Mouse (Mus musculus): ENCODE measurements at regions not wholly inside any gene's neighbourhood (a gene's known extent, or its start where the extent isn't known, plus 50 kb on each side); places are given as distances from the start of the nearest gene placed in this dataset.

- Histone ChIP-seq H3K9ac (ENCODE audit: insufficient read depth, low read depth) (no peak overlapping the region), H3K27me3 (replicated peaks) (no peaks in the 10 kb centered on the region), H3K4me2 (ENCODE audit: insufficient read depth, low read depth, poor library complexity, severe bottlenecking) (no peak overlapping the region), H3K79me2 (replicated peaks; ENCODE audit: control insufficient read depth, extremely low read depth, insufficient read depth, poor library complexity, severe bottlenecking) (no peaks in the 10 kb centered on the region), H3K9me3 (replicated peaks; ENCODE audit: low read length) (no peaks in the 10 kb centered on the region), H3K27ac (ENCODE audit: insufficient read depth, low read depth) (no peak overlapping the region), H3K36me3 (replicated peaks in 1 of 2; ENCODE audit: control insufficient read depth in 1 of 2, insufficient read depth in 1 of 2, low read length in 1 of 2) (no peaks in the 10 kb centered on the region), H3K4me3 (replicated peaks in 1 of 3; ENCODE audit: low read depth in 2 of 3, low read length in 2 of 3, poor library complexity in 1 of 3) (no peak overlapping the region), H3K4me1 (ENCODE audit: control insufficient read depth in 1 of 2, insufficient read depth in 2 of 2) (no peaks in the 10 kb centered on the region)
- dilution Hi-C loops (cut with MboI; ENCODE audit: extremely low pct_ligation_motif_present, extremely low pct_unique_long_range_greater_than_20kb, low sequenced_read_pairs) (no loop called here), in situ Hi-C loops (cut with MboI; ENCODE audit: low pct_ligation_motif_present, low pct_unique_long_range_greater_than_20kb, low sequenced_read_pairs) (no loop called here)
- TF ChIP-seq SMC3 (IDR thresholded peaks at IDR 0.05; ENCODE audit: low read depth, low read length) (no peak), USF1 (IDR thresholded peaks at IDR 0.05; ENCODE audit: low read depth, low read length) (no peak), CHD2 (IDR thresholded peaks at IDR 0.05; ENCODE audit: low read length) (no peak), MAX (IDR thresholded peaks at IDR 0.05; ENCODE audit: low read length) (no peak), RAD21 (IDR thresholded peaks at IDR 0.05; ENCODE audit: low read depth, low read length) (no peak), ZNF384 (IDR thresholded peaks at IDR 0.05; ENCODE audit: low read depth, low read length) (no peak), MYC (IDR thresholded peaks at IDR 0.05; ENCODE audit: low read depth, low read length) (no peak), KAT2A (IDR thresholded peaks at IDR 0.05; ENCODE audit: insufficient replicate concordance, low read length) (no peak), ETS1 (conservative IDR thresholded peaks at IDR 0.05; ENCODE audit: low read depth, low read length) (no peak), IRF4 (IDR thresholded peaks at IDR 0.05; ENCODE audit: low read depth, low read length) (no peak), POLR2A (IDR thresholded peaks at IDR 0.05; ENCODE audit: low read depth, low read length) (no peak), TCF12 (IDR thresholded peaks at IDR 0.05; ENCODE audit: low read depth, low read length) (no peak), POLR2AphosphoS2 (IDR thresholded peaks at IDR 0.05; ENCODE audit: low read depth, low read length) (no peak), NELFE (IDR thresholded peaks at IDR 0.05; ENCODE audit: low read depth, low read length) (no peak), JUN (IDR thresholded peaks at IDR 0.05; ENCODE audit: insufficient read depth, low read depth, low read length) (no peak), E2F4 (IDR thresholded peaks at IDR 0.05; ENCODE audit: insufficient replicate concordance, low read depth, low read length) (no peak), CHD1 (IDR thresholded peaks at IDR 0.05; ENCODE audit: low read depth, low read length) (no peak)
- no peak for DNase-seq (ENCODE audit: extremely low read depth)
These were observed 356.7 kb upstream of the Marcks start for GRCm38 (mm10) chr10:37495467-37495866.

GRCm38 (mm10) chr10:37494552-37495166 lies 355.9 kb upstream of the Marcks start:
- TF ChIP-seq JUND (conservative IDR thresholded peaks at IDR 0.05; ENCODE audit: low read depth, low read length) (no peak), UBTF (IDR thresholded peaks at IDR 0.05; ENCODE audit: low read depth, low read length) (no peak), CHD2 (IDR thresholded peaks at IDR 0.05; ENCODE audit: low read length) (no peak), CHD1 (IDR thresholded peaks at IDR 0.05; ENCODE audit: low read depth, low read length) (no peak)
- H3K27me3 ChIP-seq (replicated peaks), result no peaks in the 10 kb centered on the region
- no peak overlapping the region for H3K27ac ChIP-seq (ENCODE audit: insufficient read depth, low read depth)
- dilution Hi-C loops (cut with MboI; ENCODE audit: extremely low pct_ligation_motif_present, extremely low pct_unique_long_range_greater_than_20kb, low sequenced_read_pairs) (no loop called here), in situ Hi-C loops (cut with MboI; ENCODE audit: low pct_ligation_motif_present, low pct_unique_long_range_greater_than_20kb, low sequenced_read_pairs) (no loop called here)
- no peak overlapping the region for H3K4me2 ChIP-seq (ENCODE audit: insufficient read depth, low read depth, poor library complexity, severe bottlenecking)
- no peaks in the 10 kb centered on the region for H3K79me2 ChIP-seq (replicated peaks; ENCODE audit: control insufficient read depth, extremely low read depth, insufficient read depth, poor library complexity, severe bottlenecking)
- no peaks in the 10 kb centered on the region for H3K9me3 ChIP-seq (replicated peaks; ENCODE audit: low read length)
- no peaks in the 10 kb centered on the region for H3K4me1 ChIP-seq (ENCODE audit: control insufficient read depth in 1 of 2, insufficient read depth in 2 of 2)
- no peak overlapping the region for H3K4me3 ChIP-seq (replicated peaks in 1 of 3; ENCODE audit: low read depth in 2 of 3, low read length in 2 of 3, poor library complexity in 1 of 3)
- no peak overlapping the region for H3K9ac ChIP-seq (ENCODE audit: insufficient read depth, low read depth)
- H3K36me3 ChIP-seq (replicated peaks in 1 of 2; ENCODE audit: control insufficient read depth in 1 of 2, insufficient read depth in 1 of 2, low read length in 1 of 2), result no peaks in the 10 kb centered on the region
- no peak for DNase-seq (ENCODE audit: extremely low read depth)

Measured in CH12.LX (cell line).